Mouse (Mus musculus) kidney, postnatal 0 days (tissue): Measurements from ENCODE around the gene Grin2a. TPM values are rescaled to one million over a fixed set of nuclear protein-coding genes. Genes with fewer than 3 reads are reported as not detected.

Experiments used
- ATAC-seq: fragments of 200-750 bp; cut with Nextera tagmentation; replicated peaks from 2 replicates; pipeline ENCODE4 v1.8.0; 2017; ENCODE audit warnings: low read depth, moderate number of reproducible peaks, moderate TSS enrichment, moderate library complexity; ENCODE audit not compliant: low FRiP score
- DNase-seq: peaks from one replicate; pipeline ENCODE4 v3.0.0-alpha.2; 2016; ENCODE audit warnings: low spot score
- H3K27ac ChIP-seq: fragments of 300-500 bp; sonication (generic); 2 replicates; pipeline ENCODE4 v1.5.1; 2014; ENCODE audit warnings: mild to moderate bottlenecking
- H3K27me3 ChIP-seq: fragments of 300-500 bp; sonication (generic); 2 replicates; pipeline ENCODE4 v1.6.1; 2014; ENCODE audit warnings: low read length, mixed read lengths; ENCODE audit not compliant: insufficient read depth
- H3K36me3 ChIP-seq: fragments of 300-500 bp; sonication (generic); 2 replicates; pipeline ENCODE4 v1.6.1; 2014; ENCODE audit warnings: low read length, mixed read lengths; ENCODE audit not compliant: insufficient read depth
- H3K4me1 ChIP-seq: fragments of 300-500 bp; sonication (generic); replicated peaks from 2 replicates; pipeline ENCODE4 v1.6.1; 2014; ENCODE audit warnings: antibody characterized with exemption, low read length, mixed read lengths; ENCODE audit not compliant: insufficient read depth
- H3K4me2 ChIP-seq: fragments of 300-500 bp; sonication (generic); 2 replicates; pipeline ENCODE4 v1.6.1; 2014; ENCODE audit warnings: mild to moderate bottlenecking, low read length, moderate library complexity, mixed read lengths
- H3K4me3 ChIP-seq: fragments of 300-500 bp; sonication (generic); replicated peaks from 2 replicates; pipeline ENCODE4 v1.5.1; 2014; ENCODE audit warnings: low read depth, low read length
- H3K9ac ChIP-seq: fragments of 300-500 bp; sonication (generic); 2 replicates; pipeline ENCODE4 v1.6.1; 2014; ENCODE audit warnings: low read depth, low read length
- H3K9me3 ChIP-seq: fragments of 300-500 bp; sonication (generic); replicated peaks from 2 replicates; pipeline ENCODE4 v1.6.1; 2016; ENCODE audit warnings: low read length, inconsistent platforms, mixed read lengths
- CTCF ChIP-seq: IDR thresholded peaks from 2 replicates; pipeline ENCODE4 v1.5.1; 2016; ENCODE audit warnings: antibody characterized with exemption, low read depth, mild to moderate bottlenecking, moderate library complexity
- WGBS: fragments of 180-500 bp; shearing (Covaris S2); extraction: QIAGEN DNeasy Blood & Tissue Kit; methylation state at CpG from one replicate; pipeline ENCODE4 v1.1.7; 2014; 5-methylcytosine and 5-hydroxymethylcytosine counted together
- polyA plus RNA-seq: library from polyadenylated mRNA; unstranded; fragments of >200 nt; fragmentation: Nextera tagmentation; extraction: Ambion mirVana; gene quantifications from 2 replicates; pipeline ENCODE4 v1.2.1, GENCODE M21; 2015

Grin2a gene
- polyA plus RNA-seq, 1 experiment from 2014 or later: 0.08 TPM

- Histone ChIP-seq H3K4me2 (no peak overlapping the region), H3K4me1 (no peaks in the 10 kb centered on the region), H3K9me3 (no peaks in the 10 kb centered on the region), H3K9ac (no peak overlapping the region), H3K27ac (no peak overlapping the region), H3K4me3 (no peak overlapping the region), H3K27me3 (no peaks in the 10 kb centered on the region), H3K36me3 (no peaks in the 10 kb centered on the region)
- 80% methylated on average over 6 of the region's 6 CpGs for WGBS
- DNase-seq: no peak
- no peak for ATAC-seq
- TF ChIP-seq CTCF: no peak
Observed at GRCm38 (mm10) chr16:9532843-9533532, 462.4 kb downstream of the Grin2a start.

GRCm38 (mm10) chr16:9527214-9527613, 468.1 kb downstream of the Grin2a start:
- TF ChIP-seq CTCF: no peak
- H3K36me3 ChIP-seq: no peaks in the 10 kb centered on the region
- no peak overlapping the region for H3K9ac ChIP-seq
- no peaks in the 10 kb centered on the region for H3K4me1 ChIP-seq
- H3K4me2 ChIP-seq: no peak overlapping the region
- no peak for ATAC-seq
- H3K9me3 ChIP-seq: no peaks in the 10 kb centered on the region
- H3K27ac ChIP-seq: no peak overlapping the region
- no peaks in the 10 kb centered on the region for H3K27me3 ChIP-seq
- WGBS: 70% methylated on average over 5 of the region's 5 CpGs
- no peak for DNase-seq
- H3K4me3 ChIP-seq: no peak overlapping the region

- no peak; the same call in 1 of the 2 replicates for TF ChIP-seq CTCF
- Histone ChIP-seq H3K4me1 (no peaks in the 10 kb centered on the region), H3K4me2 (no peak overlapping the region), H3K9me3 (no peaks in the 10 kb centered on the region), H3K36me3 (no peaks in the 10 kb centered on the region), H3K4me3 (no peak overlapping the region), H3K27me3 (no peaks in the 10 kb centered on the region), H3K9ac (no peak overlapping the region), H3K27ac (no peak overlapping the region)
- no peak for ATAC-seq
- DNase-seq: no peak
Observed at GRCm38 (mm10) chr16:9523314-9523713, 472.0 kb downstream of the Grin2a start.

Other genes starting within 250 kb of the Grin2a start
- not detected in 2 replicates for gene Rpl39l, start 174.7 kb upstream of the Grin2a start, polyA plus RNA-seq
- 0.79 and 0.96 TPM in 2 replicates for gene Atf7ip2, start 197.2 kb upstream of the Grin2a start, polyA plus RNA-seq